In the genomic region with DNA sequence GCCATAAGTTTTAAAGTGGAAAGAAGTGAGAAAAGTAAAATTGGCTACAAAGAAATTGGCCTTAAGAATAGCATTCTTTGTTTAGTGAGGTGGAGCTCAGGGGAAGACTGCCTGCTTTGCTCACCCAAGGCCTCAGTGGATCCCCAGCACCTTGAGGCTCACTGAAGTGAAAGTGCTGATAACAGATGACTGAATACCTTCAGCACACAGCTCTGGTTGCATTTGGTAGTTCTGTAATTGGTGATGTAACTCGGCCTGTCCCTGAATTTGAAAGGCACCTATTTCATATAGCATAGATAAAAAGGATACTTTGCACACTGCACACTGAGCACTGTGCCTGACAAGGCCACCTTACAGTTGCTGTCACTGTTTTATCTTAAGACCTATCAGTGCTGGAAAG, we compare ENCODE assay signal across 13 mouse cellular contexts. TPM values are rescaled to one million over a fixed set of nuclear protein-coding genes. Genes with fewer than 3 reads are reported as not detected.
"Had no signal": no experiment of that assay in that cellular context is flagged by ENCODE, and none has a peak within 500 bp of the region (broad histone marks: within the 10 kb centered on the region; RNA-seq: fewer than 3 reads in every experiment).

No protein-coding gene starts in this region.

- ATAC-seq: midbrain, embryonic 16.5 days had no signal

- H3K9me3 ChIP-seq: limb, embryonic 13.5 days; midbrain, embryonic 12.5 days; neural tube, embryonic 13.5 days had no signal

- H3K4me3 ChIP-seq: limb, embryonic 13.5 days; midbrain, embryonic 12.5 days; neural tube, embryonic 13.5 days had no signal

- H3K27ac ChIP-seq: limb, embryonic 13.5 days; liver, embryonic 14.5 days; midbrain, embryonic 12.5 days; neural tube, embryonic 13.5 days had no signal

- H3K27me3 ChIP-seq: limb, embryonic 13.5 days; midbrain, embryonic 12.5 days; neural tube, embryonic 13.5 days had no signal

- DNase-seq: left cerebral cortex, postnatal 4 days; lung, adult 18-20 months; retina, postnatal 1 day; right cerebral cortex, postnatal 4 days; spleen, adult 18-20 months; thymus, adult 18-20 months; thymus, postnatal 25 days had no signal

- H3K9ac ChIP-seq: limb, embryonic 13.5 days; liver, embryonic 14.5 days; midbrain, embryonic 12.5 days; neural tube, embryonic 13.5 days had no signal

- H3K4me2 ChIP-seq: limb, embryonic 13.5 days; midbrain, embryonic 12.5 days; neural tube, embryonic 13.5 days had no signal

- H3K4me1 ChIP-seq: midbrain, embryonic 12.5 days had no signal

- H3K36me3 ChIP-seq: limb, embryonic 13.5 days; midbrain, embryonic 12.5 days; neural tube, embryonic 13.5 days had no signal

RNA-seq across cellular contexts. Expression of gene Arntl2, which starts 47.6 kb away (rescaled TPM):
- total RNA-seq: megakaryocyte-erythroid progenitor cell, adult 5-6 weeks had no signal
